Mouse (Mus musculus): ENCODE results near the gene Tmem59.

Gene Tmem59

DNA sequence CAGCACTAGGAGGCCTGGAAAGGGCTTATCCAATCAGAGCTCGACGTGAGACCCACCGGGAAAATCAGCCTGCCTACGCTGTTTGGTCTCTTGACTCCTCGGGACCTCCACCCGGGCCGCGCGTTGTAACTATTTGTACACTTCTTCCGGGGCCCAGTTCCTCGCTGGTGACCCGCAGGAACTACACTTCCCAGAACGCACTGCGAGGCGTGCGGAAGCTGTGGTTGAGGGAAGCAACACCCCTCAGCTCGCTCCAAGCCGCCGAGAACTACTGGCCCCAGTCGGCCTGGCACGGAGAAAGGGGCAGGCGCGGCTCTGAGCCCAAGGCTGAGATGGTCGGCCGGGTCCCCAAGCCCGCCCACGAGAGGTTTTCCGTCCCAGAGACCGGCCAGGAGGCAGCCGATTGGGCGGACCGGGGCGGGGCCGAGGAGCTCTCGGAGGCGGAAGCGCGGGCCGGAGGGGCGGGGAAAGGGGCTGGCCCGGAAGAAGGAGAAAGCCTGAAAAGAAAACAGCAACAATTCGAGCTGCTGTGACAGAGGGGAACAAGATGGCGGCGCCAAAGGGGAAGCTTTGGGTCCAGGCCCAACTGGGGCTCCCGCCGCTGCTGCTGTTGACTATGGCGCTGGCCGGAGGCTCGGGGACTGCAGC is at the start of gene Tmem59:
TSS of gene Tmem59 (plus strand) at position 218 of the 648 bp plus-strand sequence.
- peak; percentile 99 for DNase-seq

DNA sequence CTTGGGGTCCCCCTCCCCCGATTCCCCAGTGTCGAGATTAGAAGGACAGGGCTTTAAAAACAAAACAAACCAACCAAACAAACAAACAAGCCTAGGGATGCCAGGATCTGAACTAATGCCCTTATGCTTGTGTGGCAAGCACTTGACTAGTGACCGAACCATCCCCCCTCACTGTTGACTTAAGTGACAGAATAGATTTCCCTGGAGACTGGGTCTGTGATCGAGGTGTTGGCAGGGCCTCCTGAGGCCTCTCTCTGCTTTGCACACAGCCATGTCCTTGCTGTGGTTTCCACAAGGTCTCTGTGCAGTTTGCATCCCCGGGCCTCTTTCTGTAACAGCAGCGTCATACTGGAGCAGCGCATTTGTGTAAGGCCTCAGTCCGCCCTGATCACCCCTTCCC is 48.8 kb upstream of the Tmem59 start:
- no peak for DNase-seq

GRCm38 (mm10) chr4:107130534-107130933 is 47.7 kb upstream of the Tmem59 start:
- no peak for DNase-seq

DNA sequence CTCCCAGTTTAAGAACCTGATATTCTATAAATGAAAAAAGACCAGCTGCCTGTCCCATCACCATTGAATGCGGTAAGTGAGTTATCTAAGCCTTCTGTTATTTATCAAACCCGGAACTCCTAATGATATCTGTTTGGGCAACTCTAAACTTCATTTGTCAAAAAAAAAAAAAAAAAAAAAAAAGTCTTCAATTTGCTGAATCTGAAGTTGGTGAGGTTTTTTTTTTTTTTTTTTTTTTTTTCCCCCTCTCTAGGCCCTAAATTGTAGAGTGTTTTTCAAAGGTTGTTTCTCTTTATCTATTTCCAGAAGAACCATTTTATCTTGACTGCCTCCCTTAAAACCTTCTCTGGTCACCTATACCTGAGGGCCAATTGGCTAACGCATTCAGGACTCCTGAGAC is 43.3 kb upstream of the Tmem59 start:
- no peak for DNase-seq

DNA sequence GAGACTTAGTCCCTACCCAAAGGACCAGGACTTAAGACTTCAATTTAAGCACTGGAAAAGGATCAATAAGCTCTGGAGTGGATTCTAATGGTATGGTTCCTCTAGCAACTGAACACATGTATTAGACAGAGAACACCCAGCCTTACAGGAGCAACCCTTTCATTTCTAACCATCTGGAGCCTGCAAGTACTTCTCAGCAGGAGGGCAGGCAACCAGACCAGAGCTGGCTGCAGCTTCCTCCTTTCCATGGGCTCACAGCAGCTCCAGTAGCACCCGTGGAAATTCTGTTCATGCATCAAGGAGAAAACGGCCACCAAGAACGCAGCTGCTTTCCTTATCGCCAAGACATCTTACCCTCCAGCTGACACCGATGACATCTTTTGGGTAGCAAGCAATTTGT is 42.5 kb upstream of the Tmem59 start:
- no peak for DNase-seq

DNA sequence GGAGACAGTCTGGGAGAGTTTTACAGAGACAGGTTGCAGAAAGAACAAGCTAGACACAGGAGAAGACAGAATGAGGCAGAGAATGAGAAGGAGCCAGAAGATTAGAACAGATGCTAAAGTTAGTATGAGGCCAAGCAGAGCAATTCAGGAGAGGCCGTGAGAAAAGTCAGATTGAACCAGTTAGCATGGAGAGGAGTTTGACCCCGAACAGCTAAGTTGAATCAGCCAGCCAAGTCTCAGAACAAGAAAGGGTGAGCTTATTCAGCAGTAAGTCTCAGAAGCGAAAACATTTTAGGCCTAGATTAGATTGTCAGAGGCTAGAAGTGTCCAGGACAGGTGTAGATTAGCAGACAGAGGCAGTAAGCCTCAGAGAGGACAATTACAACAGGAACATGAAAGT is 41.7 kb upstream of the Tmem59 start:
- DNase-seq, result no peak

DNA sequence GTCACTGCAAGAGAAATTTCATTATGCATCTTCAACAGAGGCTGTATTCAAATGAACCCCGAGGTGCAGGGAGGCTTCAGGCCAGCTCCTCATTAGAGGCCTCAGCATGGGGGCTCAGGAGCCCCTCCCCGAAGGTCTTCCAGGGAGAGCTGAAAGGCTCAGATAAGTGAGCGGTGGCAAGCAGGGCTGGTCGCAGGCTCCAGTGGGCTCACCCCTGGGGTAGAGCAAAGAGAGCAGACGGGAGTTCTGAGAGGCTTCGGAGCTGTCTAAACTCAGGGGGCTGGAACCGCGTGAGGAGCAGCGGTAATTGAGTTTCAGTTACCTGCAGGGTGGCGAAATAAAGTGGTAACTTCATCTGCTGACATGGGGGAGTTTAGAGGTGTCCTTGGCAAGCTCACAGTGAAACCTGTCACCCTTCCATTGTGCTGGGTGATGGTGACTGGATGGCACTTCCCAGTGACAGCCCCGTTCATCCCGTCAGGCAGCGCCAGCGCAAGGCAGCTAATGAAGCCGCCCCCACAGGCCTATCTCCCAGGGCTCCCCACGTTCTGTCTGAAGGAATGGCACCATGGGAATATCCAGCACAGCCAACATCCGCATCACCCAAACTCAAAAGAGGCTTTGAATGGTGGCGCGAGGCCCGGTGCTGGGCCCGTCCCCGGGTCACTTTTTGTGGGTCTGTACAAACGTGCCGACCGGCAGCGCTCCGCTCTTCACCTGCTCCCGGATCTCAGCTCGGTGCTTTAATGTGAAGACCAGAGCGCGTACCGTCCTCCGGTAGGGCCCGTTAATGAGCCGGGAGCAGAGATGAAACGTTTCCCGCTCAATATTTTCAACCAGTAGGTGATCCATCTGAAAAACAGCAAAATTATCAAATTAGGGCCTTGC is 39.0 kb upstream of the Tmem59 start:
- no peak for DNase-seq

GRCm38 (mm10) chr4:107139836-107140631 is 38.2 kb upstream of the Tmem59 start:
- no peak for DNase-seq

DNA sequence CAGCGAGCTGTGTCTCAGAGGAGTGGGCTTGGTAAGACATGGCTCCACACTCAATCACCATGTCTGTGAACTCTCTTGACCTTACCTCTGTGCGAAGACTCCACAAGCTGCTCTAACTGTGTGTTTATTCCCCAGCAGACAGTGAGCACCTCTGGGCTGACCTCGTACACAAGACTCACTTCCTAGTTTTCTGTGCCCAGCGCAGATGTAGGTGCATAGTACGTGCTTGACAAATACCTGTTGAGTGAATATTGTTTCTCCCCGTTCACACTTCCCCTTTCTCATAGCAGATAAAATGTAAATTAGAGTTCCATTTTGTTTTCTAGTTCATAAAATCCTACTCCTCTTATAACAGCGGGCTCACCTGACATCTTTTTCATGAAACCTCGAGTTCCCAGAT is 34.7 kb upstream of the Tmem59 start:
- no peak for DNase-seq

DNA sequence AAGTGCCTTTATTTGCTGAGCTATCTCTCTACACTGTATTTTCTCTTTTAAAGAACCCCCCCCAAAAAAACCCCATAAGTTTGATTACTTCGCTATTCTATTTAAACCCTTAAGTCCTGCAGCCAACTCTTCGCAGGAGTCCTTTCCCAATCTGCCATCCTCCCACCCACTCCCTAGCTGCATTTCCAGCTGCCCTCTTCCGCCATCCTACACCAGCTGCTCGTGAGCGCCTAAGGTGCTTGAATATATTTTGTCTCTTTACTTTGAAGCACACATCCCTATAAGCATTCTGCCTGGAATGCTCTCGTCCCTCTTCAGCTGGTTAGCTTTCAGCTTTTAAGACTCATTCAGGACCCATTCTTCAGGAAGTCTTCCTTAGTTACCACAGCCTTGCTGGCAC is 27.2 kb upstream of the Tmem59 start:
- DNase-seq, result no peak

DNA sequence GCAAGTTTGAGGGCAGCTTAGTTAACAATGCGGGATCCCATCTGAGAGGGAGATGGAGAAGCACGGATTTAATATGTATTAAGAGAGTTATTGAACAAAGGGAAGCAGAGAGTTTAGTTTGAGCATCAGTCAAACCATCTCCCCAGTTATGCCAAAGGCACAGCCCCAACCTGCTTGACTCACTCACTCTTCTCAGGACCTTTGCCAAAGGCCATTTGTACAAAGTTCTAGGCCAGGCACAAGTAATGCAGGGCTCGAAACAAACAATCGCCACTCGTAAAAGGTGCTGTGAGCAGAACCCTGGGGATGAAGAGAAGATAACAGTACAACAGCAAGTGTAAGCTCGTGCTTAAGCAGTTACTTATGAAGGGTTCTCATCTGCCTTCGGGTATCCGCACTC is 25.6 kb upstream of the Tmem59 start:
- DNase-seq, result no peak

- DNase-seq, result no peak
Measured at GRCm38 (mm10) chr4:107156983-107157401, 21.2 kb upstream of the Tmem59 start.

GRCm38 (mm10) chr4:107159166-107159773 is 18.9 kb upstream of the Tmem59 start:
- no peak for DNase-seq

DNA sequence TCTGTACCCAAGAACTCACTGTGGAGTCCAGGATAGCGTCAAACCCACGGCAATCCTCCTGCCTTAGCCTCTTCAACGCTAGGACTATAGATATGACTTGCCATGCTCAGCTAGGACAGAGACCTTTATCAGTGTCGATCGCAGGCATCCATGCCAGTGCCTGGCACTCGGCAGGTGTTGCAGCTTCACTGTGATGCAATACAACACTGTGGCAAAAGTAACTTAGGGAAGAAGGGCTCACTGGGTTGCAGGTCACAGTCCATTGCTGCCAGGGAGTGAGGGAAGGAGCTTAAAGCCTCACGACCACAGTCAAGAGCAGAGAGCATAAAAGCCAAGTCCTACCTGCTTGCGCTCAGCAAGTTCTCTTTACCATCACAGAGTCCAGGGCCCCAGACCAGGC is 18.0 kb upstream of the Tmem59 start:
- no peak for DNase-seq

- DNase-seq, result no peak
Measured at GRCm38 (mm10) chr4:107163341-107163740, 14.9 kb upstream of the Tmem59 start.

- DNase-seq, result peak; percentile 71 to 75
Measured at GRCm38 (mm10) chr4:107163756-107164587, 14.2 kb upstream of the Tmem59 start.

GRCm38 (mm10) chr4:107166700-107167099 is 11.5 kb upstream of the Tmem59 start:
- DNase-seq, result no peak

DNA sequence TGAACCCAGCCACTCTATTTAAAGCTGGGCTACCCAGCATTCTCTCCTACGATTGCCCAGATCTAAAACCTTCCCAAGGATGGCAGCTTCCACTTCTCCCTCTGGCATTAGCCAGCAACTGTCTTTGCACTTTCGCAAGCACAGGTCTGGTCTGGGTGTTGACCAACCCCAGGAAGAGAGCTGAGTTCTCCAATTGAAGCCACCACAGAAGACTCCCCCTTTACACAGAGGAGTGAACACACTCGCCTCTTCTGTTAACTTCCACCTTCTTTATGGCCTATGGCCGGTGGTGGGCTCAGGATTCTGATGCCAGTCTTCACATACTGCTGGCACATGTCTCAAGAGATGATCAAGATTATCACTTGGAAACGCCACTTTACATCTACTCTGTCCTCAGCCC is 10.4 kb upstream of the Tmem59 start:
- DNase-seq, result no peak

GRCm38 (mm10) chr4:107177506-107177905 is 693 bp upstream of the Tmem59 start:
- DNase-seq, result no peak

DNA sequence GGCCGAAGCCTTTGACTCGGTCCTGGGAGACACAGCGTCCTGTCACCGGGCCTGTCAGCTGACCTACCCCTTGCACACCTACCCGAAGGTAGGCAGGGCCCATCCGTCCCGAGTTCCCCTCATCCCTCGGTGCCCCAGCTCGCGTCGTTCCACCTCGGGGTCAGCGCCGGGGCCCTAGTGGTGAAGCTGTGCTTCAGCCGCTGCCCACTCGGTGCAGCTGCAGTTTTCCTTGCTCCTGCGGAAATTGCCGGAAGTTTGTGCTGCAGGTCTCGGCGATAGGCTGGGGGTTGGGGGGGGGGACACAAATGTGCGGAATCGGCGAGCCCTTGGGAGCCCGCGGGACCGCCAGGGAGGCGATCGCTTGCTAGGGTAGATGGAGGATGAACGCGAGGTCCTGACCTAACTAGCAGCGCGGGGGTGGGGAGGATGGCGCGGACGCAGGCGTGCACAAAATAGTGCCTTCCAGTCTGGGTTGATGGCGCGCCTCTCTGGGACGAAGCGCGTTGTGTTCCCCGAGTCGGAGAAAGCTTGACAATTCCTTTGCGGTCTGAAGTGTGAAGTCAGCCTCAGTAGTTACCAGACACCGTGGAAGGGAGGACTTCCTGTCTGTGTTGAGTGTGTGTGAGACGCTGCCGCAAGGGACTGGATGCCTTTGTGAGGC is 761 bp downstream of the Tmem59 start, which contains the start of gene Tceanc2:
TSS of gene Tceanc2 (minus strand) at position 287 of the 661 bp plus-strand sequence.
- peak; percentile 56 to 58 for DNase-seq

- peak in 1 of 2 experiments; percentile 5 for DNase-seq
Measured at GRCm38 (mm10) chr4:107179561-107179960, 1.4 kb downstream of the Tmem59 start.
